Mouse (Mus musculus) T-cell, adult 2 months (primary cell): ENCODE measurements around the gene Golgb1.

Source experiments
- DNase-seq: peaks from one replicate; pipeline ENCODE4 v3.0.0; 2022; ENCODE audit warnings: low spot score

Gene Golgb1

GRCm38 (mm10) chr16:36920410-36920809, 45.5 kb downstream of the Golgb1 start:
- no peak for DNase-seq

DNA sequence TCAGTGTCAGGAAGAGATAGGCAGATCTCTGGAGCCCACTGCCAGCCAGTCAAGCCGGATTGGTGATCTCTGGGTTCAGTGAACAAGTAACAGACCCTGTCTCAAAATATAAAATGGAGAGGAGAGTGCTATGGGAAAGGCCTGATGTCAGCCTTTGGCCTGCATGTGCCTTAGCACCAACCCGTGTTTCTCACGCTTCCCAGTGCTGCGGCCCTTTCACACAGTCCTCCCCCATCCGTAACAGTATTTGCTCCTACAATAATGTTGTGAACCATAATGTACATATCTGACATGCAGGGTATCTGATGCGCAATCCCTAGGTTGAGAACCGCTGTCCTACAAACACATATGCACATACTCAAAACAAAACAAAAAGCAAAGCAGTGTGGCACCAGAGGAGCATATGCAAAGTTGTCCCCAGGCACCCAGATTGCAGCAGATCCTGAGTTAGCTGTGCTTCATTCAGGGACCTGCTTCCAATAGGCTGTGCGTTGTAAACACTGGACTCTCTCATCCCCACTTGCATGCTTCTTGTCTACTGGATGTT, 46.2 kb downstream of the Golgb1 start:
- no peak for DNase-seq

DNA sequence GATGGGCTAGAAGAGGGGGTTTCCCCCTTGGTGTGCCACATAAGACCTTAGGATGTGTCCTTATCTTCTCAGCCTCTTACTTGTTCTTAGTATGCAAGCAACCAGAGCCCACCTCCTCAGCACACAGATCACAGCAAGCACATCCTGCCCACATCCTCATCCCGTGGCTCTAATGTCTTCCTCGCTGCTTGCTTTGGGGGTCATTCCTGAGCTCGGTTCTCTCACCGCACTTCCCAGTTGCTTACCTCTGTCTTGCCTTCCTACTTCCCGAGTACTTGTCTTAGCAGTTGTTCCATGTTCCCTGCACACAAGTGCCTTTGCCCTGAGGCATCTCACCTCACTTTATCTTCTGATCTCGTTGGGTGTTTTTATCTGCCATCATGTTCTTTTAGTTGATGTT, 47.0 kb downstream of the Golgb1 start:
- peak; percentile 51 for DNase-seq

GRCm38 (mm10) chr16:36924312-36924711, 49.4 kb downstream of the Golgb1 start:
- no peak for DNase-seq

GRCm38 (mm10) chr16:36925351-36925750, 50.4 kb downstream of the Golgb1 start:
- no peak for DNase-seq

DNA sequence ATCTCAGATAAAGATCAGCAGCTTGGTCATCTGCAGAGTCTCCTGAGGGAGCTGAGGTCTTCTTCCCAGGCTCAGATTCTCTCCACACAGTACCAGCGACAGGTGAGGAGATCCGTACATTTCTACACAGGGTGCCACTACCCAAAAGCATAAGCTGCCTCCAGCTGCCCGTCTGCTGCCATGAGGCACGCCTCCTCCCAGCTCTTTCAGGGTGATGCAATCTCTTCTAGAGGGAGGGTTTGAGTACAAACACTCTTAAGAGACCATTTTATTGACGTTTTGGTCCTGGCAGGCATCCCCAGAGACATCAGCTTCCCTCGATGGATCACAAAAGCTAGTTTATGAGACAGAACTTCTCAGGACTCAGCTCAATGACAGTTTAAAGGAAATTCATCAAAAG, 50.9 kb downstream of the Golgb1 start:
- DNase-seq = no peak

DNA sequence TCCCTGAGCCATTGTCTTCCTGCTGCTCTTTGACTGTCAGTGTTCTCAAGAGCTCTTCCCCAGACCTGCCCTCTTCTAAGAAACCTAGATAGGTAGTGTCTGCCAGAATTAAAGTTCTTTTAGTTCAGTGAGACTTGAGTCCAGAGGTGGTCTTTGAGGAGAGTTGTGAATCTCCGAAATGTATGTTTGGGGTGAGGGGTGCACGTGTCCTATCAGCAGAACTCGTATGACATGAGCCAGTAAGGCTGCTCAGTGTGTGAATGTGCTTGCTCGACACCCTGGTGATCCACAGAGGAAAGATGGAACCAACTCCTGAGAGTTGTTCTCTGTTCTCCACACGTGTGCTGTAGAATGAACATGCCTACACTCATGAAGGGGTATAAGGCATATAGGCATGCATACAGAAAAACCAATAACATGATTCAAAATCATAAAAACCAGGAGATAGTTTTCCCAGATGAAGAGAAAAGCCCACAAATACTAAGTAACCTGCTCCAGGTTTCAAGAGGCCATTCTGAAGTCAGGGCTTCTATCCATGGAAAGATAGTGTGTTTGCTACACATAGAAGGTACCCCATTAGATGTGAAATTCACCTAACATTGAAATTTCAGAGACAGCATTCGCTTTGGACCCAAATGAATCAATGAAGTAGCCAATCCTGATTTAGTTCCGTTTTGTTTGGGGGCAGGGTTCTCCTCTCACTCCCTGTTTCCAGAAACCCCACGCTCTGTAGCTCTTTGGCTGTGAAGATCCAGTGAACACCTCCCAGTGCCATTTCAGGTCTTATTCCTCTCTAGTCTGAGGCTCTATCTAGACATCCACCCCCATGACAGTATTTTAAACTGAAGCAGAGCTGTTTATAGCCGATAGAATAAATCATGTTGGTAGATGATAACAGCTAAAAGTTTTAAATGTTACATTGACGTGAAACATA, 51.8 kb downstream of the Golgb1 start:
- DNase-seq = no peak

DNA sequence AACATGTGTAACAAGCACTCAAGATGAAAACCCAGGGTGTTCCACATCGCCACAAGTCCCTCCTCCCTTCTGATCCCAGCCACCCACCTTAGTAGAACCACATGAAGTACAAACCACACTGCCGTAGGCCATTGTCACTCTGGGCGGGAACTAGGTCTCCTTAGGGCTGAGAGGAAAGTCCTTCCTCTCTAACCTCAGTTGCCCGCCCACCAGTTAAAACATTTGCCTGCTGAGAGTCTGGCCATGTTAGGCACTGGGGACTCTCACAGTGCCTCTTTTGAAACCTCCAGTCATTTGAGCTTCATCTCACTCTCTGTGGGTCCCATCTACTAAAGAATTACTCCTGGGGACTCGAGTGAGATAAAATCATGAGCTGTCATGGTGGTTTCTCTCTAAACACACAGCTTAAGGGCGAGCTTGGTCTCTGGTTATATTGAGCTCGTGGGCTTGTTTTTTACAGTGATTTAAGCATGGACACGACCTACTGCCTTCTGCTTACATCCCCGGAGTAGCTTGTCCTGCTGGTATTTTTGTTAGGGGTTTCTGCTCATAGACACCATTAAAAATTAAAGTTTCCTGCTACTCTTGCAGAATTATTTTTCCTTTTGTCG, 52.7 kb downstream of the Golgb1 start:
- peak; percentile 81 for DNase-seq

DNA sequence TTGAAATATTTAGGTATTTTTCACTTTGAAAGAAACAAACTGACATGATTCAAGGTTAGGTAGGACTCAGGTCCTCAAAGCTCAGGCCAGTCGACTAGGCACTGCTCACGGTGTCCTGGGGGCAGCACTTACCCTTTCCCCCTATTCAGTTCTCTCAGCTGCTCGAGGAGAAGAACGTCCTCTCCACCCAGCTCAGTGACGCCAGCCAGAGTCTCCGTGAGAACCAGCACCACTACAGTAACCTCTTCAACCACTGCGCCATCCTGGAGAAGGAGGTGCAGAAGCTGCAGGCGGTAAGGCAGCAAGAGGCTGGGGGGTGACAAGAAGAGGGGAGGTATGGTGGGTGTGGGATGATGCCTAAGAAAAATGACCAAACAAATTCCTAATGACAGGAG, 53.2 kb downstream of the Golgb1 start:
- DNase-seq = no peak

DNA sequence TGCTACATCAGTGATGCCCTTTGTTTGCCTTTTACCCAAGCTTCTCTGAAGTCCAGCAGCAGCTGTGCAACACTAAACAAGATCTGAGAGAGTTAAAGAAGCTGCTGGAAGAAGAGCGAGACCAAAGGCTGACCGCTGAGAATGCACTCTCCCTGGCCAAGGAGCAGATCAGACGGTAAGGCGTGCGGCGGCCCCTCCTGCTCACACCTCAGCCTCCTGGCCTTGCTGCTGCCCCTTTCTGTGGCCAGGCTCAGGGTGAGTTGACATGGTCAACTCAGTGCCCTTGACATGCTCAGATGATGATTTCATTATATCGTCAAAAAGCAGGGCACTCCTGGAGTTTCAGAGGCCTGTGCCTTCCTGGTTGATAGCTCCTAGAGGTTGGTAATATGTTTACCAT, 54.3 kb downstream of the Golgb1 start:
- no peak for DNase-seq

DNA sequence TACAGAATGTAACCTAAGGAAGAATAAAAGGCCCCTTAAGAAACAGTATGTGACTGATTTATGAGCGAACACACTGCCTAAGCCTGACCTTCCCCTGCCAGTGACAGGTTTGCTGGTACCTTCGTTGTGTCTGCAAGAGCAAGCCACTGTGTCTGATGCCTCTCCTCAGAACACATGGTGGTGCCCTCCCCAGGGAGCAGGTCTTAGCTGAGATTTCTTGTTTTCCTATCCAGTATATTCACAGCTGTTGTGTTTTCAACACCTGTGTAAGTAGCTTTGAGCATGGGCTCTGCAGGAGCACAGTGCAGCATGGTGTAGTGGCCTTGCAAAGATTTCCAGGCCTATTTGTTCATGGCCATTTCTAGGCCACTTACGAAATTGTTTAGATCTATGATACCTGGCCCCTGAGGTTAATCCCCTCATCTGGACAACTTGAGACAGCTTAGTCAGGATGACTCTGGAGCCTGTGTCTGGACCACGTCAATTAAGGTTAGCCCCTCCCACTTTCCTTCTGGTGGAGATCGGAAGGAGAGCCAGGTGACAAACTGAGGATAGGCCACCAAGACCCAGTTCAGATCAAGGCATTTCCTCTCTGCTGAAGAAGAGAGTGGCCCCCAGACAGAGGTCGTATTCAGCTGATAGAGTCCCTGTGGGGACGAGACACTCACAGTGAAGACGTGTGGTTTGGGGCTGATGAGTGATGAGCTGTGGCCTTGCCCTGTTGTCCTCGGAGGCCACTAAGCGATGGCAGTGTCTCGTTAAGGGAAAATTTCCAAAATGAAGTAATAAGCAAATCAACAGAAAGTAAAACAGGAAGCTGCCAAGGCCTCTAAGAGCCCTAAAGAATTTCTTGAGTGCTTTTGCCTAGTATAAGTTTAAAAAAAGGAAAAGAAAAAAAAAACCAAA, 55.5 kb downstream of the Golgb1 start:
- no peak for DNase-seq

DNA sequence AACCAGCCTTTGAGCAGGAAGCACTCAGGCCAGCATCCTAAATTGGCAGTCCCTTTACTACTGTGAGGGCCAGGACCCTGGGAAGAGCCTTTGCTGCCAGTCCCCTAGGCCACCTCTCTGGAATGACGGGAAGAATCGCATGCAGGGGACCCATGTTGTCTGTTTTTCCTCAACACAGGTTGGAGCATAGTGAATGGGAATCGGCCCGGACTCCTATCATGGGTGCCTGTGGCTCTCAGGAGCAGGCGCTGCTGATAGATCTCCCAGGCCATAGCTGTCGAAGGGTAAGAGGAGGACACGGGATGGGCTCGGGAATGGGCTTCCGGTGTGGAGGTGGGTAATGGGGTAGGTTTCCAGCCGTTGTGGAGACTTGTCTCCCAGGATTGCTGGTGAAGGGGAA, 56.4 kb downstream of the Golgb1 start:
- DNase-seq = no peak

DNA sequence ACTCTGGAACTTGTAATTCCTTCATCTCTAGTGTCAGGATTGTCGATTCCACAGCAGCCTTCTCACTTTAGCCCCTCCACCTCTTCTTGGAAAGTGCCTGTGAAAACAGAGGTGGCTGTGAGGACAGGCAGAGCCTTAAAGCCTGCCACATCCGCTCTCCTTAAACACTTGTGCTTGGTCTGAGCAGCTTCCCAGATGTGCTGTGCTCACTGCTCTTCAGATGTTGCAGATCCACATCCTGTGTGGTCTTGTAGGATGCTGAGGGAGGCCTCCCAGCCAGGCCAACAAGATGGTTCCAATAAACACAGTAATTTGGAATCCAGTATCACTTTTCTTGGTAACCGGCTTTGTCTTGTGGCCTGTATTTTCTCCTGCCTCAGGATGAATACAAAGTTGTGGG, 57.0 kb downstream of the Golgb1 start:
- DNase-seq = peak; percentile 66

GRCm38 (mm10) chr16:36932546-36932945, 57.6 kb downstream of the Golgb1 start:
- no peak for DNase-seq

- DNase-seq = peak; percentile 34
Measured at GRCm38 (mm10) chr16:36934131-36934840, 59.3 kb downstream of the Golgb1 start.

DNA sequence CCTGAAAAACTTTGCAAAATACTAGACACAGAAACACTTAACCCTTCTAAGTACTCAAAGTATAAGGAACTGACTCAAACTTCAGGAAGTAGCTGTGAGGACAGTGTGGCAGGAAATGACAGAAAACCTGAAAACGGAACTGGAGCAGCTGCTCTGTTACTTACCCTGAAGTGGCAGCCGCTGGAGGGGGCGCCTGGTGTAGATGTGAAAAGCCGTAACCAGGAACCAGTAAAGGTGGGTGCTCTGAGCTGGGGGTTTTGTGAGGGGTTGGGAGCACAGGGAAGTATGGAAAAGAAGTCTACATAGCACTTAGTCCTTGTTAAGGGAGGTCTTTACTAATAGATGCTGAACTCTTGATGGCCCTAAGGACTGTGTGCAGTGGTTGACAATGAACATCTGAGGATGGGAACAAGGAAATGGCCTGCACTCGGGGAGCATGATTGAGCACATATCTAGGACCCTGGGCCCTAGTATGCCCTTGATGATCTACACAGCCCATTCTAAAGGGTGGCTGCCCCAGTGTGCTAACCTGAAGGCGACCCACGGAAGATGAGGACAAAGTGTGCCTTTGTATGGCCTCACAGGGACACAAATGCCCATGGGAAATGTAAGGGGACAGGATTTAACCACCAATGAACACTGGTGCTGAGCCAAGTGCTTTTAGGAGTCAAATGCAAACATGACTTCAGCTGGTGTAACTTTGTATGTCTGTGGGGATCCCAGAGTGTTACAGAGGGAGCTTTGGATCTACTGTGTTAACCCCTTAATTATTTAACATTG, 60.1 kb downstream of the Golgb1 start, which contains the start of gene Hcls1:
Hcls1 (plus strand) TSS at position 143 of the 780 bp plus-strand sequence.
- peak; percentile 74 for DNase-seq

DNA sequence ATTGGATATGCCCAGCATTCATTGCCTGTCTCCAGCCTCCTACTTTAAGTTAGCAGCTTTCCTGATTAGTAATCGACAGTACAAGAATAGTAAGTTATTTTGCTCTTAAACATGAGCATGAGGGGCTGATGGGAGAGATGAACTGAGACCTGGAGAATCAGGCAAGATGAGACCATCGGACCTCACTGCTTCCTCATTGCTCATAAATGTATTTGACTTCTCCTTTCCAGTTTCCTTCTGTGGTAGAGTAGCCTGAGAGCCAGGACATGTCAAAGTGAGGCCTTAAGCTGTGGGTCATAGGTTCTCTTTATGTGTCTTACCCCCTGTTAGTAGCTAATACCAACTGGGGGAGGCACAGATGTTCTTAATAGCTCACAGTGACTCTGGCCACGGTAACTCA, 60.9 kb downstream of the Golgb1 start:
- no peak for DNase-seq

DNA sequence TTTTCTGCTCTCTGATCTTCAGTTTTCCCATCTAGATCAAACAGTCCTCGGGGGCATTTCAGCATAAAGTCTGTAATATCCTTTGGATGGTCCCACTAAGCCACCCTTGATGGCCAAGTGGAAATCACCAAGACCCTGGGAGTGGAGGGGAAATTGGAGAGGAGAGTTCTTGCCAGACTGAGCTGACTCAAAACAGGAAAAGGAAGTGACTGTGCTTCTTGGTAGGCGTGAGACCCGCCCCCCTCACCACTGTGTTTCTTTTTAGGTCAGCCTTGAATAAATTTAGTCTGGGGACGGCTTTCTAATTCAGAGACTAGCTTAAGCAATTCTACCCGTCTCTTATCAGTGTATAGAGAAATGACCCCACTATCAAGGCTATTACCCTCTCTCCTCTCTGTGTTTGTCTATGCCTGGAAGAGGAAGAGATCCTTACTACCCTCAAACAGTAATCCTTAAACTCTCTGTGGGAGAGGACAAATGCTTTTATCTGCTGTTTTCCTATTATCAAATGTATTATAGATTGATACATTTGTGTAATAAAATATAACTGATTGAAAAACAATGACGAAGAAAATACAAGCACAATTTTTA, 66.3 kb downstream of the Golgb1 start:
- peak; percentile 59 for DNase-seq

- DNase-seq = no peak
Measured at GRCm38 (mm10) chr16:36941895-36942294, 67.0 kb downstream of the Golgb1 start.

DNA sequence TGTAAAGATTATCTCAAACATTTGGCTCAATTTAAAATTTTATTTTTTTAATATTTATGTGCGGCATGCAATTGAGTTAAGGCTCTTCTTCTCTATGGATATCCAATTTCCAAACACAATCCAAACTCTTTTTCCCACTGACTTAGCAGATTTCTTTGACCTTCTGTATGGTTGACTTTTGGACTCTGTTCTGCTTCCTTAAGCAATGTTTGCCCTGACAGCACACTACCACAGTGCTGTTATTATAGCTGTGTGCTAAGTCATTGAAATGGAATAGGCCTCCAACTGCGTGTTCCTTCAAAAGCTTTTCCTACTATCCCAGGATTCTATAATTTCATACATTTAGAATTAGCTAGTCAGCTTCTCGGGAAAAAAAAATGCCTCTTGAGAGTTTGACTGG, 68.7 kb downstream of the Golgb1 start:
- no peak for DNase-seq
